Mouse (Mus musculus): ENCODE measurements around the gene Gpr19. TPM values are rescaled to one million over a fixed set of nuclear protein-coding genes. Genes with fewer than 3 reads are reported as not detected.

The Gpr19 gene
- polyA plus RNA-seq, 1 experiment from 2014 or later: 4.2 TPM

DNA sequence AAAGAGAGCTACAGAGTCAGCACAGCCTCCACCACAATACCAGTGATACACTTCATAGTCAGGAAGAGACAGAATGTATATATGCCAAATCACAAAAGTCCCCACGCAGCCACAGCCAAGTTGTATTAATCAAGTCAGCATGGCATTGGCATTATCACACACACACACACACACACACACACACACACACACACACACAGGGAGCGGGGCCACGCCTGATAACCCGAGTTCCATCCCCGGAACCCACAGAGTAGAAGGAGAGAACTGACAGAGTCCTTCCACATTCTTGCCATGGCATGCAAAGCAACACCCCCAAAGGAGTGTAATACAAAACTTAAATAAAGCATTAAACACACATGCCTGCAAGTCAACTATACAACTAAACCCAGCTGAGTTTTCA lies 18.8 kb downstream of the Gpr19 start:
- ChIA-PET CTCF (interaction anchor here (1.1 to 2.2 kb wide), 2 partner anchors 12 to 31 kb away, joined by 3 to 5 read pairs; no protein-coding TSS in a partner anchor), POLR2A (no interaction called here)
- TF ChIP-seq CTCF (IDR thresholded peaks at IDR 0.05): no peak
- no peaks in the 10 kb centered on the region for H3K27me3 ChIP-seq
- ATAC-seq: no peak
- in situ Hi-C loops (cut with MboI; ENCODE audit: low pct_unique_long_range_greater_than_20kb): no loop called here
- DNase-seq (ENCODE audit: low read depth, low spot score): no peak

DNA sequence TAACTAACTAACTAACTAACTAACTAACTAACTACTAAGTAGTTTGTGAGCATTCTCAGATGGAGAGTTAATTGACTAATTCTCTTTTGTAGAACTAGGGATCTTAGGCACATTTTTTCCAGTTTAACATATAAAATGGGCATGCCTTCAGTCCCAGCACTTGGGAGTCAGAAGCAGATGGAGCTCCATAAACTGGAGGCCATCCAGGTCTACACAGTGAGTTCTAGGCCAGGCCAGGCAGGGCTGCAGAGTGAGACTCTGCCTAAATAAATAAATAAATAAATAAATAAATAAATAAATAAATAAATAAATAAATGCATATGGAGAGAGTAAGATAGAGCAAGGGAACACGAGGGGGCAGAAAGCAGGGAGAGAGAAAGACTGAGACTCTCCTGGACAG lies 20.5 kb downstream of the Gpr19 start:
- no peak for ATAC-seq
- ChIA-PET POLR2A (interaction anchor here (1.5 kb wide), 1 partner anchor 51 kb away, joined by 3 read pairs; no protein-coding TSS in a partner anchor), CTCF (interaction anchor here (2.1 to 2.7 kb wide), 3 partner anchors 10 to 70 kb away, joined by 6 to 10 read pairs (median 7); no protein-coding TSS in a partner anchor)
- TF ChIP-seq CTCF (IDR thresholded peaks at IDR 0.05): no peak
- in situ Hi-C loops (cut with MboI; ENCODE audit: low pct_unique_long_range_greater_than_20kb): no loop called here
- no peaks in the 10 kb centered on the region for H3K27me3 ChIP-seq
- DNase-seq (ENCODE audit: low read depth, low spot score): no peak

DNA sequence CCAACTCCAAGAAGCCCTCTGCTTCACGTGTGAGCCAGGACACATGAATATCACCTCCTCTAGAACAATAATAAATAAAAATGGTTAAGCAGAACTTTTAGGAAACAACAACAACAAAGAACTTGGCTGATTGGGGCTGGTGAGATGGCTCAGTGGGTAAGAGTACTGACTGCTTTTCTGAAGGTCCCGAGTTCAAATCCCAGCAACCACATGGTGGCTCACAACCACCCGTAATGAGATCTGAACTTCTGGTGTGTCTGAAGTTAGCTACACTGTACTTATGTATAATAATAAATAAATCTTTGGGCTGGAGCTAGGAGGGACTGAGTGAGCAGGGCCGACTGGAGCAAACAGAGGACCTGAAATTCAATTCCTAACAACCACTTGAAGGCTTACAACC lies 21.1 kb downstream of the Gpr19 start:
- in situ Hi-C loops (cut with MboI; ENCODE audit: low pct_unique_long_range_greater_than_20kb): no loop called here
- no peak for TF ChIP-seq CTCF (IDR thresholded peaks at IDR 0.05)
- ATAC-seq: no peak
- H3K27me3 ChIP-seq: no peaks in the 10 kb centered on the region
- CTCF ChIA-PET: interaction anchor here (0.7 to 2.7 kb wide), 7 partner anchors 8 to 70 kb away, joined by 3 to 10 read pairs (median 4); no protein-coding TSS in a partner anchor
- DNase-seq (ENCODE audit: low read depth, low spot score): no peak
- POLR2A ChIA-PET: interaction anchor here (1.5 kb wide), 1 partner anchor 52 kb away, joined by 3 read pairs; no protein-coding TSS in a partner anchor

DNA sequence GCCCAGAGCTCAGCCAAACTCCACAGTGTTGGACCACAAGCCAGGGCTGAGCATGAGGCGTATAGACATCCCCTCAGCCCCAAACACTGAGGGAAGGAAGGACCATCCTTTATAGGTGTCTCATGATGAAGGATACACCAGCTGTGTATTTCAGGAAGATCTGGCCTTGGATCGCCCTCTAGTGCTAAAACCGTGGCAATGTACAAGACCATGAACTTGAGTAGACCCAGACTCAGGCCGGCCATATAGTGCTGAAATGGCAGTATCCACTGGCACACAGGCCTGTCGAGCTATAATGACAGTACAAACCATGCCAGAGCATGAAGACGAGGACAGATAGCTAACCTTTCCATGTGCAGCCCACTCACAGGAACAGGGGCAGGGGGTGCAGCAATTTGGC lies 21.6 kb downstream of the Gpr19 start:
- peak; percentile 69 for ATAC-seq
- CTCF ChIA-PET: interaction anchor here (0.7 to 2.7 kb wide), 11 partner anchors 8 to 235 kb away, joined by 3 to 10 read pairs (median 4); no protein-coding TSS in a partner anchor
- in situ Hi-C loops (cut with MboI; ENCODE audit: low pct_unique_long_range_greater_than_20kb): no loop called here
- DNase-seq (ENCODE audit: low read depth, low spot score): no peak
- H3K27me3 ChIP-seq: no peaks in the 10 kb centered on the region
- TF ChIP-seq CTCF (IDR thresholded peaks at IDR 0.05): peak; percentile 70
- POLR2A ChIA-PET: interaction anchor here (1.5 kb wide), 1 partner anchor 52 kb away, joined by 3 read pairs; no protein-coding TSS in a partner anchor

DNA sequence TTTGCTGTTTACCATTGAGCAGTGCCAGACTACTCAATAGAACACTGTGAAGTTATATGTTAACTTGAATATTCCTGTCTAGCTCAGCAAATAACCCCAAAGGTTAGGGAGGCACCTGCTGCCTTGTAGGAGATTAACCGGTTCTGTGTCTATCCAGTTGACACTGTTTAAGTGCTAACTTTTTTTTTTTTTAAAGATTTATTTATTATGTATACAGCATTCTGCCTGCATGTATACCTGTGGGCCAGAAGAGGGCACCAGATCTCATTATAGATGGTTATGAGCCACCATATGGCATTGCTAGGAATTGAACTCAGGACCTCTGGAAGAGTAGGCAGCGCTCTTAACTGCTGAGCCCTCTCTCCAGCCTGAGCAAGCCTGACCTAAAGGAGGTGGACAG lies 25.4 kb downstream of the Gpr19 start:
- CTCF ChIA-PET: interaction anchor here (1.0 kb wide), 2 partner anchors 13 to 29 kb away, joined by 3 read pairs; no protein-coding TSS in a partner anchor
- TF ChIP-seq CTCF (IDR thresholded peaks at IDR 0.05): peak; percentile 57
- no peak for DNase-seq (ENCODE audit: low read depth, low spot score)
- in situ Hi-C loops (cut with MboI; ENCODE audit: low pct_unique_long_range_greater_than_20kb): no loop called here
- no peaks in the 10 kb centered on the region for H3K27me3 ChIP-seq
- POLR2A ChIA-PET: no interaction called here
- no peak for ATAC-seq

DNA sequence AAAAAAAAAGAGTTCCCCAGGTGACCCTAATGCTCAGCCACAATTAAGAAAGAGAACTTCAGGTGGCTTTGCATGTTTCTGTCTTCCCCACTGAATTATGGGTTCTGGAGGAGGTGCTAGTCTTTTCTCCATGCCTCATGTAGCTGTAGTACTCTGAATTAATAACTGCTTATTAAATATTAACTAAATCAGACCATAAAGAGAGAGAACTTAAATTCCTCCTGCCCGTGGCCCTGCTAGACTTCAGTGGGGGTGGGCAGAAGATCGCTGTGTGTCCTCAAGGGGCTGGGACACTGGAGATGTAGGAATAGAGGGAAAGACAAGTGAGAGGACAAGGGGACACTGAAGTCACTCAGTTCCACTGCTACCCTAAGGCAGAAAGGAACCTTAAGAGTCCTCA lies 26.1 kb downstream of the Gpr19 start:
- TF ChIP-seq CTCF (IDR thresholded peaks at IDR 0.05): no peak
- CTCF ChIA-PET: interaction anchor here (1.0 kb wide), 1 partner anchor 12 kb away, joined by 3 read pairs; no protein-coding TSS in a partner anchor
- in situ Hi-C loops (cut with MboI; ENCODE audit: low pct_unique_long_range_greater_than_20kb): no loop called here
- H3K27me3 ChIP-seq: no peaks in the 10 kb centered on the region
- ATAC-seq (peak; percentile 8), DNase-seq (ENCODE audit: low read depth, low spot score) (no peak)
- POLR2A ChIA-PET: no interaction called here

DNA sequence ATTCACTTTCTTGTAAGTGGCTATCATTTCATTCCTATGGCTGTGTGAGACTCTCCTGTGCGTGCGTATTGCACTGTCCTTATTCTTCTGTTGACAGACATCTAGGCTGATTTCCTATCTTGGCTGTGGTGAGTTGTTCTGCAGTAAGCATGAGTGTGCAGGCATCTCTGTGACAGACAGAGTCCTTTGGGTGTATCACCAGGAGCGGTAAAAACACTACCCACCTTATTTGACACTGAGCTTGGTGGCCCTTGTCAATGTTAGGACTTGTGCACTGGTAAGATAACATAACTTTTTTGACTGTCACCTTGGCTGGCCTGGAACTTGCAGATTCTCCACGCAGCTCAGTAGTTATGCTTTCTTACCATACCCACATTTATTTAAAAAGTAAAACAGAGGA lies 27.5 kb downstream of the Gpr19 start:
- ChIA-PET CTCF (interaction anchor here (0.8 to 1.9 kb wide), 5 partner anchors 8 to 408 kb away, joined by 3 to 5 read pairs (median 3); no protein-coding TSS in a partner anchor), POLR2A (no interaction called here)
- DNase-seq (ENCODE audit: low read depth, low spot score): no peak
- no peak for ATAC-seq
- in situ Hi-C loops (cut with MboI; ENCODE audit: low pct_unique_long_range_greater_than_20kb): no loop called here
- no peaks in the 10 kb centered on the region for H3K27me3 ChIP-seq
- no peak for TF ChIP-seq CTCF (IDR thresholded peaks at IDR 0.05)

DNA sequence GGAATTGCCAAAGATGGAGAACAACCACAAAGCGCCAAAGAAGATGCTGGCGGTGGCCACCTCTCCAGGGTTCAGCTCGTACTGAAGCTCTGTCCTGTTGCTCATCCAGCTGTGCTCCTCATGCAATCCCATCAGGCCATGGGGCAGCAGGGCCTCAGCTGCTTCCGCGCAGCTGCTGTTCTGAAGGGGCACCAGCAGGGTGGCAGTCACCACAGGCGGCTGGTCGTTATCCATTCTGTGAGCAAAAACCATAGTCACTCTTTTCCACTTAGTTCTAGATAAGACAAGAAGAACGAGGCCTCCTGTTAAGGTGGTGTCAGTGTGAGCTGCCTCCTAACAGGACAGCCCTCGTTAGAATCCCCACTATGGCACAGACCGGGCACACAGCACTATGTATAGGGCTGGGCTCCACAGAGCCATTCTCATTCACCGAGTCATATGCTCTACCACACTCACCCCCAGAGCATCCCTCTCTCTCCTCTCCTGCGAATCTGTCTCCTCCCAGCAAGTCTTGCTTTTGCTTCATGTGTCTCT lies 28.1 kb downstream of the Gpr19 start:
- ChIA-PET POLR2A (interaction anchor here (0.6 kb wide), 1 partner anchor 111 kb away, joined by 3 read pairs; no protein-coding TSS in a partner anchor), CTCF (interaction anchor here (0.9 to 1.9 kb wide), 4 partner anchors 9 to 409 kb away, joined by 3 to 5 read pairs (median 3); no protein-coding TSS in a partner anchor)
- in situ Hi-C loops (cut with MboI; ENCODE audit: low pct_unique_long_range_greater_than_20kb): no loop called here
- TF ChIP-seq CTCF (IDR thresholded peaks at IDR 0.05): no peak
- no peaks in the 10 kb centered on the region for H3K27me3 ChIP-seq
- no peak for ATAC-seq
- DNase-seq (ENCODE audit: low read depth, low spot score): no peak

DNA sequence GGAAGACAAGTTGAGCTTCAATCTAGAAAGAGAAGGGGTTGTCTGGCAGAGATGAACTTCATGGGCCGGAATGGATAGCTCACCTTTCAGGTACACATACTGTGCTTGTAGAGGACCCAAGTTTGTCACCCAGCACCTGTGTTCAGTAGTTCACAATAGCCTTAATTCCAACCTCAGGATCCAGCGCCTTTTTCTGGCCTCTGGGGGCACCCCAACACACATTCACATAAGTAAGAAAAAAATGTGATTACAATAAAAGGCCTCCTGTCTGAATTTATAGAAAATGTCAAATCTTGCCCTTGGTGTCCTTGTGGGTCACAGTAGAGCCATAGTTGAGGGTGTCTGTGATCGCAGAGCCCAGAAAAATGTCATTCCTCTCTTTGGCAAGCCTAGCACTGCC lies 31.1 kb downstream of the Gpr19 start:
- ATAC-seq (no peak), DNase-seq (ENCODE audit: low read depth, low spot score) (no peak)
- H3K27me3 ChIP-seq: no peaks in the 10 kb centered on the region
- TF ChIP-seq CTCF (IDR thresholded peaks at IDR 0.05): peak; percentile 47
- ChIA-PET POLR2A (no interaction called here), CTCF (interaction anchor here (1.2 to 1.7 kb wide), 4 partner anchors 9 to 78 kb away, joined by 3 to 10 read pairs (median 3); no protein-coding TSS in a partner anchor)
- in situ Hi-C loops (cut with MboI; ENCODE audit: low pct_unique_long_range_greater_than_20kb): no loop called here

DNA sequence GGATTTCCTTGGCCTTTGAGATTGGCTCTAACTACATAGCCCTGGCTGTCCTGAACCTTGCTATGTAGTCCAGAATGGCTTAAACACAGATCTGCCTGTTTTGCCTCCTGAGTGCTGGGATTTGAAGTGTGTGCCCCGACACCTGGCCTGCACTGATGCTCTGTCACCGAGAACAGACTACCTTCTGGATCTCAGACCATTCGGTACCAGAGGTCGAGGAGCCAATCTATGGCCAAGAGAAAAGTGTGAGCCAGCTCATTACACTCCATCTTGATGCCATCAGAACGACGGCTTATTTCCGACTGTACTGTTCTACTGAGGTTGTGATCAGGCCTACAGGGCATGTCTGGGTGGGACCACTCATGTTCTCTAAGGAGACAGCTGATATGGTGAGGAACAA lies 32.3 kb downstream of the Gpr19 start:
- TF ChIP-seq CTCF (IDR thresholded peaks at IDR 0.05): no peak
- ChIA-PET CTCF (interaction anchor here (1.0 to 1.4 kb wide), 3 partner anchors 29 to 81 kb away, joined by 3 read pairs; no protein-coding TSS in a partner anchor), POLR2A (no interaction called here)
- DNase-seq (ENCODE audit: low read depth, low spot score) (no peak), ATAC-seq (no peak)
- in situ Hi-C loops (cut with MboI; ENCODE audit: low pct_unique_long_range_greater_than_20kb): no loop called here
- no peaks in the 10 kb centered on the region for H3K27me3 ChIP-seq

DNA sequence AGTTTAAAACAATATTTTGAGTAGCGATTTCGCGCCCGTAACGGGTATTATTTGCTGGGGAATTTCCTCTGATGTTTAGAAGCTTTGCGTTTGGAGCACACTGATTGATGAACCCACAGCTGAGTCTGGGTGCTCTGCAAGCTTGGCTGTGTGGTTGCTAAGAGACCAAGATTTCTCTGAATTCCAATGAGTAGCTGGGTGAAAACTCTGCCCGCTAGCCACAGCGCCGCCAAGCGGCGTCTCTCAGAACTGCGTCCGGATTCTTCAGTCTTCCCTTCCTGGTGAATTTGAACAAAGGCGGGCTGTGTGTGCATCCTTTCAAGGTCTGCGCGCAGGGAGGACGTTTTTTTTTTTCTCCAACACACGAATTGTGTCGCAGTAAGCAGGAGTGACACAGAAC lies 35.2 kb downstream of the Gpr19 start:
- POLR2A ChIA-PET: interaction anchor here (1.5 kb wide), 1 partner anchor 12 kb away, joined by 4 read pairs; no protein-coding TSS in a partner anchor
- peak; percentile 98 for TF ChIP-seq CTCF (IDR thresholded peaks at IDR 0.05)
- CTCF ChIA-PET: interaction anchor here (0.7 to 3.1 kb wide), 13 partner anchors 8 to 223 kb away, joined by 3 to 16 read pairs (median 4); no protein-coding TSS in a partner anchor
- no peaks in the 10 kb centered on the region for H3K27me3 ChIP-seq
- in situ Hi-C loops (cut with MboI; ENCODE audit: low pct_unique_long_range_greater_than_20kb): loop anchor here (5.0 kb wide), 1 partner anchor 206 kb away; no protein-coding TSS in a partner anchor
- ATAC-seq (peak; percentile 75), DNase-seq (ENCODE audit: low read depth, low spot score) (peak; percentile 39)
